Mouse (Mus musculus): Measurements from ENCODE around the gene Fxyd4.
A peak's percentile ranks its signal among the peaks of the same experiment; 100 is the strongest.

The Fxyd4 gene

GRCm38 (mm10) chr6:117918043-117918442 is 19.4 kb downstream of the Fxyd4 start:
- DNase-seq (ENCODE audit: low read depth, low spot score) = no peak

- peak; percentile 55 for DNase-seq (ENCODE audit: low read depth, low spot score)
Measured at GRCm38 (mm10) chr6:117917576-117917975, 19.9 kb downstream of the Fxyd4 start.

GRCm38 (mm10) chr6:117916737-117917426 is 20.6 kb downstream of the Fxyd4 start:
- peak; percentile 66 for DNase-seq (ENCODE audit: low read depth, low spot score)

- DNase-seq (ENCODE audit: low read depth, low spot score) = no peak
Measured at GRCm38 (mm10) chr6:117916205-117916736, 21.2 kb downstream of the Fxyd4 start.

- no peak for DNase-seq (ENCODE audit: low read depth, low spot score)
Measured at GRCm38 (mm10) chr6:117914541-117914940, 23.0 kb downstream of the Fxyd4 start.

GRCm38 (mm10) chr6:117910120-117910661 is 27.3 kb downstream of the Fxyd4 start:
- no peak for DNase-seq (ENCODE audit: low read depth, low spot score)

GRCm38 (mm10) chr6:117908424-117908900 is 29.0 kb downstream of the Fxyd4 start:
- no peak for DNase-seq (ENCODE audit: low read depth, low spot score)

- DNase-seq (ENCODE audit: low read depth, low spot score) = no peak
Measured at GRCm38 (mm10) chr6:117907979-117908355, 29.5 kb downstream of the Fxyd4 start.

- peak; percentile 85 for DNase-seq (ENCODE audit: low read depth, low spot score)
Measured at GRCm38 (mm10) chr6:117907301-117907978, 30.1 kb downstream of the Fxyd4 start.

GRCm38 (mm10) chr6:117906590-117907271 is 30.8 kb downstream of the Fxyd4 start:
- DNase-seq (ENCODE audit: low read depth, low spot score) = peak; percentile 94

GRCm38 (mm10) chr6:117906015-117906531 is 31.4 kb downstream of the Fxyd4 start:
- peak; percentile 35 for DNase-seq (ENCODE audit: low read depth, low spot score)

GRCm38 (mm10) chr6:117905260-117905930 is 32.1 kb downstream of the Fxyd4 start:
- no peak for DNase-seq (ENCODE audit: low read depth, low spot score)

- no peak for DNase-seq (ENCODE audit: low read depth, low spot score)
Measured at GRCm38 (mm10) chr6:117903836-117904235, 33.7 kb downstream of the Fxyd4 start.

- no peak for DNase-seq (ENCODE audit: low read depth, low spot score)
Measured at GRCm38 (mm10) chr6:117902556-117902955, 34.9 kb downstream of the Fxyd4 start.

GRCm38 (mm10) chr6:117901510-117902402 is 35.7 kb downstream of the Fxyd4 start:
- DNase-seq (ENCODE audit: low read depth, low spot score) = no peak

- no peak for DNase-seq (ENCODE audit: low read depth, low spot score)
Measured at GRCm38 (mm10) chr6:117900126-117901080, 37.1 kb downstream of the Fxyd4 start, which contains the start of gene Hnrnpf. Hnrnpf (plus strand) TSS chr6:117900324.

- no peak for DNase-seq (ENCODE audit: low read depth, low spot score)
Measured at GRCm38 (mm10) chr6:117897800-117898199, 39.7 kb downstream of the Fxyd4 start.

GRCm38 (mm10) chr6:117893435-117893834 is 44.1 kb downstream of the Fxyd4 start:
- no peak for DNase-seq (ENCODE audit: low read depth, low spot score)

GRCm38 (mm10) chr6:117892386-117892785 is 45.1 kb downstream of the Fxyd4 start:
- no peak for DNase-seq (ENCODE audit: low read depth, low spot score)
